Mouse (Mus musculus): ENCODE data around the gene Brd7.

- TF ChIP-seq EP300 (IDR thresholded peaks at IDR 0.05; ENCODE audit: low read length): no peak
- no peak for TF ChIP-seq POLR2A (IDR thresholded peaks at IDR 0.05; ENCODE audit: low read depth, low read length)
- TF ChIP-seq CTCF (conservative IDR thresholded peaks at IDR 0.05 in 1 of 2, IDR thresholded peaks at IDR 0.05 in 1 of 2; ENCODE audit: low read depth in 2 of 2, low read length in 2 of 2): no peak
- TF ChIP-seq SIN3A (IDR thresholded peaks at IDR 0.05; ENCODE audit: low read length): no peak
- TF ChIP-seq MAFK (IDR thresholded peaks at IDR 0.05; ENCODE audit: insufficient replicate concordance, low read length): no peak
- no peak for TF ChIP-seq RCOR1 (conservative IDR thresholded peaks at IDR 0.05; ENCODE audit: low read depth, low read length)
- no peak for TF ChIP-seq BHLHE40 (IDR thresholded peaks at IDR 0.05; ENCODE audit: low read depth, low read length)
- TF ChIP-seq USF2 (conservative IDR thresholded peaks at IDR 0.05; ENCODE audit: low read depth, low read length): no peak
- no peak for TF ChIP-seq RAD21 (IDR thresholded peaks at IDR 0.05; ENCODE audit: low read depth, low read length)
- TF ChIP-seq UBTF (IDR thresholded peaks at IDR 0.05; ENCODE audit: low read depth, low read length): no peak
- no peak for TF ChIP-seq MYC (IDR thresholded peaks at IDR 0.05; ENCODE audit: low read depth, low read length)
- no peak for TF ChIP-seq ELF1 (IDR thresholded peaks at IDR 0.05; ENCODE audit: low read depth, low read length)
Measured at GRCm38 (mm10) chr8:88292926-88293325, 69.1 kb downstream of the Brd7 start.
